Mouse (Mus musculus): ENCODE results near the gene Atp6v0b. TPM values are rescaled to one million over a fixed set of nuclear protein-coding genes. Genes with fewer than 3 reads are reported as not detected.

Atp6v0b gene
- polyA plus RNA-seq, 1 experiment from 2014 or later: 333 TPM

DNA sequence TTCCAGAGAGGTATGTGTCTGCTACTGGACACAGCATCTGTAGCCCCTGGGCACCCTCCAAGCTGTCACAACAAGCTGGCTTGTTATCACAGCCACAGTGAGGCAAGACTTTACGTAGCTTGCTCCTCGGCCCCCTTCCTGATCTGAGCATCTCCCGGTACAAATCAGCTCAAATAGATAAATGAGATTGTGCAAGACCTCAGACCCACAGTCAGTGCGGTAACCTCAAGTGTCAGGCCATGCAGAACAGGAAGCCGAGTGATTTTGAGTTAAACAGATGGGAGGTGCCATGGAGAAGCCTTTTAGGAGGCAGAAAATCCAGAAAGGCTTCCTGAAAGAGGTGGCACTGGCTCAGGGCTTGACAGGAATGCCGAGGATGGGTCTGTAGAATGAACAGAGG is 20.1 kb downstream of the Atp6v0b start:
- WGBS: 84% methylated on average over 6 of the region's 6 CpGs
- ATAC-seq: no peak
- Histone ChIP-seq H3K27ac (no peak overlapping the region), H3K9me3 (replicated peaks) (no peaks in the 10 kb centered on the region), H3K9ac (no peak overlapping the region), H3K36me3 (ENCODE audit: poor library complexity, severe bottlenecking) (0 out of 2 replicates have a peak, but pooled peaks cover 3% of the 10 kb centered on the region), H3K27me3 (peaks cover 9% of the 10 kb centered on the region), H3K4me3 (no peak overlapping the region), H3K4me1 (peaks cover 27% of the 10 kb centered on the region), H3K4me2 (no peak overlapping the region)

DNA sequence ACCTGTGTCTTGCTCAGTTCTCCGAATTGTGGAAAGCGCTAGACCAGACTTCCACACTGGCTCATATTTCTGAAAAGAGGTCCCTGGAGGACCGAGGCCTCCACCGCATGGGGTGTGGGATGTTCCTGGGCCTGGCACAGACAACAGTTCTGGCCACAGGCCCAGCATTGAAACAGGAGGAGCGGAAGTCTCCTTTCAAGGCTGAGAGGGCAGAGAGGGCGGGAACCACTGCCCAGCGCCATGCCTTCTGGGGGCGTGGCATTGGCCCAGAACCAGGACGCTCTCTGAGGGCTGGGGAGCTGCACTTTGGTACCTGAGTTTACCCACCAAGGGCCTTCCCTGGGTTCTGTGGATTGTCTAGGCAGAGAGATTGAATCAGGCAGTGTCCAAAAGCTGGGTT is 21.1 kb downstream of the Atp6v0b start:
- no peak overlapping the region for H3K9ac ChIP-seq
- peaks cover 9% of the 10 kb centered on the region for H3K27me3 ChIP-seq
- no peaks in the 10 kb centered on the region for H3K36me3 ChIP-seq (ENCODE audit: poor library complexity, severe bottlenecking)
- no peak overlapping the region for H3K4me3 ChIP-seq
- H3K9me3 ChIP-seq (replicated peaks): no peaks in the 10 kb centered on the region
- no peak overlapping the region for H3K27ac ChIP-seq
- WGBS: 51% methylated on average over 9 of the region's 9 CpGs
- ATAC-seq: no peak
- no peak overlapping the region for H3K4me2 ChIP-seq
- peaks cover 27% of the 10 kb centered on the region for H3K4me1 ChIP-seq

DNA sequence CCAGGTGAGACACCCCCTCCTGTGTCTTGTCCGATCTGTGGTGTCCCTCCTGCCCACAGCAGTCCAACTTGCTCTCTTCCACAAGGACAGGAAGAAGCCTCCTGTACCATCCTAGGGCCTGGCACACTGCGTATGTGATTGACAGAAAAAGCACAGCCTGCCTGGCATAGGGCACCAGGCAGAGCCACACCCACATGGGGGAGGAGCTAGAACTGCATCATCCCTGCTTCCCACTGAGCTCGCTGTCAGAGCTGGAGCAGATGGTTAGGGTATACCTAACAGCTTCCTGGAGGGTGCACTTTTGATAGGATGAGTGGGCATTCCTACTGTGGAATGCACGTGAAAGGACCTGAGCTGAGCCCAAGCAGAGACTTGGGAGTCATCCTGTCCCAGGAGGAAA is 24.3 kb downstream of the Atp6v0b start:
- Histone ChIP-seq H3K4me3 (no peak overlapping the region), H3K9ac (no peak overlapping the region), H3K9me3 (replicated peaks) (no peaks in the 10 kb centered on the region), H3K4me1 (peaks cover 21% of the 10 kb centered on the region), H3K4me2 (no peak overlapping the region), H3K27me3 (peaks cover 9% of the 10 kb centered on the region), H3K36me3 (ENCODE audit: poor library complexity, severe bottlenecking) (no peaks in the 10 kb centered on the region), H3K27ac (no peak overlapping the region)
- 33% methylated on average over 4 of the region's 4 CpGs for WGBS
- ATAC-seq: peak; percentile 85

DNA sequence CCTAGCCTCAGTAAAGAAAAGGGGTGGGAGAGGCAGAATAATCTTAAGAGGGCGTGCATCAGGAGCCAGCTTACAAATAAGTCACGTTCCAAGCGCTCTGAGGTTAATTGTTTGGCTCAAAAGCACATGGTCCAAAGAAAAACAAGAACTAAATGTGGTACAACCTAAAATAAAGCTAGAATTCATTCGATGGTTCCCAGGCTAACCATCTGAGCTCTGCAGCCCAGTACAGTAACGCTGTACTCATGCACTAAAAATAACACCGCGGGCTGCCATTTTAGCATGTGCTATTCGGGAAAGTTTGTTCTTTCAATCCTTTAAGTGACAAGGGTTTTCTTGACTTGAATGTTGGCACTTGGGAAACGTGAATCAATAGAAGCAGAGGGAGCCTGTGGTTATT is 26.6 kb downstream of the Atp6v0b start:
- ATAC-seq: no peak
- WGBS: 78% methylated on average over 9 of the region's 9 CpGs

DNA sequence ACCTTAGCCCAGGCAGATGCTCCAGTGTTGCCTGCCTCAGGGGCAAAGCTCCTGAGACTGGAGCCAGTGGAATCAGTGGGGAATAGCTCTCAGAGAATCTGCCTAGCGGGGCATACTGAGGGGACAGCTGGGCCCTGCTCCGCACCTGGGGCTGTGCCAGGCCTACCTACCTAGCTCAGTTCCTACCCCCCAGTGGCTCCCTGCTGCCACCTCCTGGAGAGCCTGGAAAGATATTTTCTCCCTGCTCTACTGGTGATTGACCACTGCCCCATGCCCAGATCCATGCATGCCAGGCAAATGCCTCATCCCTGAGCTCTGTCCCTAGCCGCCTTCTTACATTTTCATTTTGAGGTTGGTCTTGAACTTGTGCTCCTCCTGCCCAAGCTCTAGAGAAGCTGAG is 28.3 kb downstream of the Atp6v0b start:
- H3K9me3 ChIP-seq (replicated peaks): no peaks in the 10 kb centered on the region
- H3K4me2 ChIP-seq: no peak overlapping the region
- H3K9ac ChIP-seq: no peak overlapping the region
- no peak overlapping the region for H3K27ac ChIP-seq
- H3K36me3 ChIP-seq (ENCODE audit: poor library complexity, severe bottlenecking): peaks cover 5% of the 10 kb centered on the region; the same call in 1 of the 2 replicates
- H3K4me3 ChIP-seq: no peak overlapping the region
- ATAC-seq: peak; percentile 31; the same call in 1 of the 2 replicates
- peaks cover 13% of the 10 kb centered on the region for H3K4me1 ChIP-seq
- no peaks in the 10 kb centered on the region for H3K27me3 ChIP-seq
- 57% methylated on average over 3 of the region's 3 CpGs for WGBS

More for the DNA sequence above, 26.6 kb downstream of the Atp6v0b start:
- Histone ChIP-seq H3K27ac (no peak overlapping the region), H3K9me3 (replicated peaks) (no peaks in the 10 kb centered on the region), H3K9ac (no peak overlapping the region), H3K4me2 (no peak overlapping the region), H3K4me3 (no peak overlapping the region), H3K36me3 (ENCODE audit: poor library complexity, severe bottlenecking) (peaks cover 5% of the 10 kb centered on the region; the same call in 1 of the 2 replicates), H3K27me3 (no peaks in the 10 kb centered on the region), H3K4me1 (peaks cover 9% of the 10 kb centered on the region)

DNA sequence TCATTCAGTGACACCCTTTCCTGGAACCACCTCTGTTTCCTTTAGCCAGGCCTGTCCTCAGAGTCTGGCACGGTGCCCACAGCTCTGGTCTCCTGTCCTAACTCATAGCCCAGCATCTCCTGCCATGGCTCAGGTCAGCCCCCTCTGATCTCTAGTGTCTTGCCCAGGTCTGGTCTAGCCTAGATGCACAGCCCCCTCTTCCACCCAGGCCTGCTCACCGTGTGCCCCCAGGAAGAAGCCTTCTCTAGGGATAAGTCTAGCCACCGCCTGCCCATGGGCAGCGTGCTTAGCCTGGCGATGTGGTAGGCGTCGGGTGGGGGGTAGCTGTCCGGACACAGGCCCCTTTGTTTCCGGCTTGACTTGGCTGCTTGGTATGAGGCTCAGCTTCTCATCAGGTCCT is 32.0 kb downstream of the Atp6v0b start:
- H3K4me2 ChIP-seq: no peak overlapping the region
- H3K27me3 ChIP-seq: no peaks in the 10 kb centered on the region
- no peak for ATAC-seq
- no peak overlapping the region for H3K4me3 ChIP-seq
- WGBS: 83% methylated on average over 9 of the region's 9 CpGs
- no peaks in the 10 kb centered on the region for H3K9me3 ChIP-seq (replicated peaks)
- 0 out of 2 replicates have a peak, but pooled peaks cover 8% of the 10 kb centered on the region for H3K4me1 ChIP-seq
- H3K27ac ChIP-seq: no peak overlapping the region
- H3K36me3 ChIP-seq (ENCODE audit: poor library complexity, severe bottlenecking): peaks cover 5% of the 10 kb centered on the region; the same call in 1 of the 2 replicates
- H3K9ac ChIP-seq: no peak overlapping the region

DNA sequence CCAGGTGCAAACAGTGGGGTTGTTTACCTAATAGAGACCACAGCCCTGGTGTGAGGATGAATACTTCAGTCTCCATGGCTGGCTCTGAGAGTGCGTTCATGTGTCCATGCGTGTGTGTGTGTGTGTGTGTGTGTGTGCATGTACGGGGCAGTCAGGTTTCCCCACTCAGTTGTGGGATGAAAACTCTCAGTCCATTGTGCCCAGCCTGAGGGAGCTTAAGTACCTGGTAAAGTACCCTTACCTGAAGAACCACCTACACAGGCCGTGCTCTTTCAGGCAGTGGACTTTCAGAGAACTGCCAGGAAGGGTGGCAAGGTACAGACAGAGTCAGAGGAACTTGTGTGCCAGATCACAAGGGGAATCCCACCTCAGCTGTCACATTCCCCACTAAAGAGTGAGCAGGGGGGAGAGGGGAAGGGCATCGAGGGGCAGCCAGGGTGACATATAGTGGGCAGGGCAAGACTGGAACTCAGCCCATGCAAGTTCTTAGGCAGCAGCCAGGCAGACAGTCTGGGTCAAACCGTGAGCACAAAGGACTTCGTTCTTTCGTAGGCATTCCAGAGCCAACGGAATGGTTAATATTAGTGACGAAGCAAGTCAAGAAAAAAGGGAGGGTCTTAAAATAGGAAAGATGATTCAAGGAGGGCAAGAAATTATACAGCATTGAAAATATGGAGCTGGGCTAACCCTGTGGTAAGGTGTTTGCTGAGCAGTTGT is 34.8 kb downstream of the Atp6v0b start:
- Histone ChIP-seq H3K27ac (no peak overlapping the region), H3K4me1 (peaks cover 19% of the 10 kb centered on the region), H3K4me3 (no peak overlapping the region), H3K27me3 (no peaks in the 10 kb centered on the region), H3K36me3 (ENCODE audit: poor library complexity, severe bottlenecking) (peaks cover 5% of the 10 kb centered on the region; the same call in 1 of the 2 replicates), H3K4me2 (no peak overlapping the region), H3K9ac (no peak overlapping the region), H3K9me3 (replicated peaks) (no peaks in the 10 kb centered on the region)
- WGBS: 89% methylated on average over 10 of the region's 10 CpGs
- no peak for ATAC-seq

DNA sequence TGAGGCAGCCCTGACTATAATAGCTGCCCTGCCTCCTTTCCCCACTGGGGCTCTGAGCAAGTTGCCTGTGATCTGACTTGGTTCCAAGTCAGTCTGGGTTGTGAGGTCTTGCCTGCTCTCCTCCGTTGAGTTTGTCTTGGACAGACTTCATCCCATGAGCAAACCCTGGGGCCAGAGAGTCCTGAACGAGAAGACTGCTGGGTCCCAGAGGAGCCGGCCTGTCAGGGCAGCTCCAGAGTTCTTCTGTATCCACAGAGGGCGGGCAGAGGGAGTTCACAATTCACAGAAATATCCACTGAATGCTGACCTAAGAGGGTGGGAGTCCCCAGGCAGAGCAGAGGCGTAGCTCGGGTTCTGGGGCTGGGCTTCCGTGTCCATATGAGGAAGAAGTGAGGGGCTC is 36.3 kb downstream of the Atp6v0b start:
- H3K36me3 ChIP-seq (ENCODE audit: poor library complexity, severe bottlenecking): no peaks in the 10 kb centered on the region
- no peak for ATAC-seq
- H3K9ac ChIP-seq: no peak overlapping the region
- WGBS: 77% methylated on average over 7 of the region's 7 CpGs
- no peak overlapping the region for H3K4me2 ChIP-seq
- H3K27ac ChIP-seq: no peak overlapping the region
- no peaks in the 10 kb centered on the region for H3K9me3 ChIP-seq (replicated peaks)
- H3K4me3 ChIP-seq: no peak overlapping the region
- H3K4me1 ChIP-seq: peaks cover 24% of the 10 kb centered on the region
- no peaks in the 10 kb centered on the region for H3K27me3 ChIP-seq

DNA sequence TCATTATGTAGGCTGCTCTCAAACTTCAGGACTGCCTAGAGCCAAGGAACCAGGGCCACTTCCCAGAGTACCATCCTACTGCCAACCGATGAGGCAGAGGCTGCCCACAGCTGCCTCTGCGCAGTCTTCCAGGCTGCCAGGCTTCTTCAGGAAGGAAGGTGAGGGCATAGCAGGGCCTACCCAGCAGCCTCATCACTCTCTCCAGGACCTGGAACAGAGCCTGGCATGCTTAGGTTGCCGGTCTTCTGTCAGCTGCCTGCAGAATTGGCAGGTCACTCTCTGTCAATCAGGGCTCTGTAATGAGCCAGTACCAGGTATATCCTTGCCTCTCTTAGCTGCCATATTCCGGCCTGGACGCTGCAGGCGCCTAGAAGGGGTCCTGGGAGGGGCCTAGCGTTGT is 37.0 kb downstream of the Atp6v0b start:
- H3K27ac ChIP-seq: no peak overlapping the region
- no peak overlapping the region for H3K4me3 ChIP-seq
- 73% methylated on average over 7 of the region's 7 CpGs for whole genome bisulfite sequencing
- H3K9ac ChIP-seq: no peak overlapping the region
- no peak overlapping the region for H3K4me2 ChIP-seq
- no peaks in the 10 kb centered on the region for H3K9me3 ChIP-seq (replicated peaks)
- H3K27me3 ChIP-seq: no peaks in the 10 kb centered on the region
- no peaks in the 10 kb centered on the region for H3K36me3 ChIP-seq (ENCODE audit: poor library complexity, severe bottlenecking)
- ATAC-seq: no peak
- H3K4me1 ChIP-seq: peaks cover 23% of the 10 kb centered on the region

DNA sequence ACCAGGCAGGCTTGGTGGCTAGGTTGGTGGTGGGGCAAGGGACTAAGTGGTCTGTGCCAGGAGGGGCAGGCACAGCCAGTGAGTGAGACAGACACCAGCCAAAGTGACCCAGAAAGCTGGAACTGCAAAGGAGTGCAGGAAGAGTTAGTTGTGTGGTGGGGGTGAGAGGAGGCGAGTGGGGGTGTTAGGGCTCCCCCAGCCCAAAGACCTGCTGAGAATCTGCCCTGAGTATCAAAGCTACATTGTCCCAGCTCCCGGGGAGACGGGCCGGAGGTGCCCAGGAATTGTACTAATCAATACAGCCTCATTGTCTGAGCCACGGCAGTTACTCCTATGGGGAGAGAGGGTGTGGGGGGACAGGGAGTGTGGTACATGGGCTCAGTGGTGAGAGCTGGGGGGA is 37.6 kb downstream of the Atp6v0b start:
- no peak for ATAC-seq
- Histone ChIP-seq H3K9ac (no peak overlapping the region), H3K36me3 (ENCODE audit: poor library complexity, severe bottlenecking) (no peaks in the 10 kb centered on the region), H3K27ac (no peak overlapping the region), H3K4me1 (peaks cover 21% of the 10 kb centered on the region), H3K27me3 (no peaks in the 10 kb centered on the region), H3K9me3 (replicated peaks) (no peaks in the 10 kb centered on the region), H3K4me2 (0 out of 2 replicates have a peak overlapping the region, but pooled peaks have one; percentile 2), H3K4me3 (no peak overlapping the region)
- WGBS: 8% methylated on average over 5 of the region's 5 CpGs

DNA sequence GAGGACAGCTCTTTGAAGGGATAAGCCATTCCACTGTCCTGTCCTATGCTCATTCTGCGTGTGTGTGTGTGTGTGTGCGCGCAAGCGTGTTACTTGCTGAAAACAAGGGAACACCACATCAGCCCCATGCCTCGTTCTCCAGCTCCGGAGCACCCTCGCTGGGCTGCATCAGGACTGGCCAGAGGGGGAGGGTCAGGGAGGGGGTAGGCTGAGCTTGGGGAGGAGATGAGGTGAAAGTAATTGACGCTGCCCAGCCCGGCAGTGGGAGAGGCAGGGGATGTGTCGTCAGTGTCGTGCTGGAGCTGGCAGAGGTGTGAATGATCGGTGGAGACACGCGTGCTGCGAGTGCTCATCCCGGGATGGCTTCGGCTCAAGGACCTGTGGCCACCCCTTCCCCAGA is 38.1 kb downstream of the Atp6v0b start:
- Histone ChIP-seq H3K27ac (no peak overlapping the region), H3K4me3 (no peak overlapping the region), H3K4me1 (peaks cover 21% of the 10 kb centered on the region), H3K27me3 (no peaks in the 10 kb centered on the region), H3K36me3 (ENCODE audit: poor library complexity, severe bottlenecking) (no peaks in the 10 kb centered on the region), H3K9ac (0 out of 2 replicates have a peak overlapping the region, but pooled peaks have one; percentile 12), H3K9me3 (replicated peaks) (no peaks in the 10 kb centered on the region), H3K4me2 (0 out of 2 replicates have a peak overlapping the region, but pooled peaks have one; percentile 10)
- ATAC-seq: no peak
- WGBS: 41% methylated on average over 17 of the region's 17 CpGs

DNA sequence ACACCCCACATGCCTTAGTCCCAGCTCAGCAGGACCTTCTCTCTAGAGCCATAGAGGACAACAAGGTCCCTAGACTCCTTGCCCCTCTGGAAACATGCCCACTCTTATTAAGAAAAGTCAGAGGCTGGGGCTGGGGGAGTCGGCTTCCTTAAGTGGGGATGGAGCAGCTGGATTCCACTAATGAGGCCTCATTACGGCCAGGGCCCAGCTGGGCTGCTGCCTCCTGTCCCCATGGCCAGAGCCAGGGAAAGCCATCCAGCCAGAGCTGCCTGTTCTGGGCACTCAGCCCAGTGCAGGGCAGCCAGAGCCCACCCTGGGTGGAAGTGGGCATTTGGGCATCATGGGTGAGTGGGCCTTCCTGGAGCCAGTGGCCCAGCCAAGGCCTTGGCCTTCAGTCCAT is 40.1 kb downstream of the Atp6v0b start:
- Histone ChIP-seq H3K4me2 (no peak overlapping the region), H3K4me1 (peaks cover 21% of the 10 kb centered on the region), H3K9ac (no peak overlapping the region; the same call in 1 of the 2 replicates), H3K36me3 (ENCODE audit: poor library complexity, severe bottlenecking) (no peaks in the 10 kb centered on the region), H3K9me3 (replicated peaks) (no peaks in the 10 kb centered on the region), H3K27me3 (no peaks in the 10 kb centered on the region), H3K4me3 (no peak overlapping the region), H3K27ac (no peak overlapping the region)
- ATAC-seq: no peak; the same call in 1 of the 2 replicates
- WGBS: 22% methylated on average over 2 of the region's 2 CpGs

DNA sequence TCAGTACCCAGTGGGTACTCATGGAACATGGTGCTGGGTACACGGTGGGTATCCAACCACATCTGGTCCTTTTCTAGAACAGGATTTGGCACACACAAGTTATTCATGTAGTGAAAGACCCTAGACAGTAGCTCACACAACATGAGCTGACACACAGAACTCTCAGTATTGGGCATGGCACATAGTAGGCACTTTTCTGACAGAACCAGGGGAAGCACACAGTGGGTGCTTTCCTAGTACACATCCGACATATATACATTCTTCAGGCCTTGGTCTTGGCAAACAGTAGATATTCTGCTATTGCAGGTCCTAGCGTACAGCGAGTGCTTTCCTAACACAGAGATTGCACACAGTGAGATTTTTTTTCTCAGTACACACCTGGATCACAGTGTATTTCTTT is 40.9 kb downstream of the Atp6v0b start:
- Histone ChIP-seq H3K4me2 (no peak overlapping the region), H3K9me3 (replicated peaks) (no peaks in the 10 kb centered on the region), H3K4me1 (peaks cover 21% of the 10 kb centered on the region), H3K27me3 (no peaks in the 10 kb centered on the region), H3K9ac (no peak overlapping the region), H3K4me3 (no peak overlapping the region), H3K27ac (no peak overlapping the region), H3K36me3 (ENCODE audit: poor library complexity, severe bottlenecking) (no peaks in the 10 kb centered on the region)
- ATAC-seq: no peak
- 97% methylated on average over 4 of the region's 4 CpGs for WGBS

Data from forebrain, embryonic 13.5 days (tissue).